Mouse (Mus musculus) heart, adult 2 months (tissue): ENCODE results near the gene Mlh1. TPM values are rescaled to one million over a fixed set of nuclear protein-coding genes. Genes with fewer than 3 reads are reported as not detected.
A peak's percentile ranks its signal among the peaks of the same experiment; 100 is the strongest.

ENCODE experiments used
- DNase-seq, 2 experiments: peaks; one replicate each; pipeline ENCODE4 v3.0.0; 2021
- H3K27ac ChIP-seq: fragments of 200-600 bp; 2 replicates; pipeline ENCODE4 v1.8.1; 2022
- H3K27me3 ChIP-seq: fragments of 200-500 bp; 2 replicates; pipeline ENCODE4 v1.6.1; 2012; ENCODE audit warnings: mild to moderate bottlenecking, low read length, inconsistent platforms, mixed read lengths; ENCODE audit not compliant: control insufficient read depth, insufficient read depth
- H3K36me3 ChIP-seq: fragments of 200-500 bp; 2 replicates; pipeline ENCODE4 v1.6.1; 2012; ENCODE audit warnings: low read length, inconsistent platforms; ENCODE audit not compliant: control insufficient read depth, insufficient read depth
- H3K4me1 ChIP-seq: fragments of 200-500 bp; 2 replicates; pipeline ENCODE4 v1.6.1; 2011; ENCODE audit warnings: low read length; ENCODE audit not compliant: control insufficient read depth, insufficient read depth
- H3K4me3 ChIP-seq: fragments of 200-600 bp; 2 replicates; pipeline ENCODE4 v1.8.1; 2022
- H3K79me2 ChIP-seq: fragments of 200-500 bp; replicated peaks from 2 replicates; pipeline ENCODE4 v1.6.1; 2012; ENCODE audit warnings: mild to moderate bottlenecking, inconsistent platforms, low read length, moderate library complexity, mixed read lengths; ENCODE audit not compliant: control insufficient read depth, insufficient read depth
- H3K9ac ChIP-seq: fragments of 200-500 bp; 2 replicates; pipeline ENCODE4 v1.6.1; 2012; ENCODE audit warnings: low read depth, mild to moderate bottlenecking, control low read depth, inconsistent platforms, low read length, mixed read lengths
- CTCF ChIP-seq: fragments of 200-600 bp; IDR thresholded peaks from 2 replicates; pipeline ENCODE4 v1.8.1; 2022; ENCODE audit warnings: antibody characterized with exemption, mild to moderate bottlenecking, moderate library complexity
- EP300 ChIP-seq: fragments of 200-500 bp; IDR thresholded peaks from 2 replicates; pipeline ENCODE4 v1.6.1; 2011; ENCODE audit warnings: low read depth, low read length, control low read depth; ENCODE audit not compliant: insufficient read depth
- POLR2A ChIP-seq: fragments of 200-500 bp; IDR thresholded peaks from 2 replicates; pipeline ENCODE4 v1.6.1; 2011; ENCODE audit warnings: mild to moderate bottlenecking, low read depth, low read length, control low read depth; ENCODE audit not compliant: insufficient read depth
- WGBS: fragments of 180-500 bp; shearing (Covaris S2); methylation state at CpG from one replicate; pipeline ENCODE4 v1.1.7; 2018; 5-methylcytosine and 5-hydroxymethylcytosine counted together
- intact Hi-C: fragments of 180-260 bp; cut with DNase I; formaldehyde crosslinking; loops from one replicate; pipeline ENCODE4 v1.15.1; 2025
- polyA plus RNA-seq: library from polyadenylated mRNA; depleted of rRNA; stranded (reverse); fragments of >200 nt; gene quantifications from 2 replicates; pipeline ENCODE4 v1.2.3, GENCODE M21; 2012
- total RNA-seq, 2 experiments: library from RNA; stranded (reverse); gene quantifications; 2 replicates each; pipeline ENCODE4 v1.2.3; 2021

The Mlh1 gene
- total and polyA plus RNA-seq, 3 experiments, result 6.1 to 12.6 (median 7.1) TPM

- Histone ChIP-seq H3K4me3 (no peak overlapping the region), H3K4me1 (no peaks in the 10 kb centered on the region; the same call in 1 of the 2 replicates)
- peak; percentile 34 to 43 for DNase-seq
These were observed 43.1 kb downstream of the Mlh1 start for GRCm38 (mm10) chr9:111228446-111228845.

GRCm38 (mm10) chr9:111223406-111223805 lies 48.2 kb downstream of the Mlh1 start:
- Histone ChIP-seq H3K79me2 (no peaks in the 10 kb centered on the region), H3K9ac (no peak overlapping the region), H3K27me3 (no peaks in the 10 kb centered on the region), H3K36me3 (peaks cover 20% of the 10 kb centered on the region), H3K4me1 (no peaks in the 10 kb centered on the region; the same call in 1 of the 2 replicates), H3K4me3 (no peak overlapping the region), H3K27ac (no peak overlapping the region)
- intact Hi-C loops, result no loop called here
- TF ChIP-seq CTCF (no peak), POLR2A (no peak), EP300 (no peak)
- 92% methylated on average over 5 of the region's 5 CpGs for WGBS
- DNase-seq, result no peak

More at GRCm38 (mm10) chr9:111228446-111228845, 43.1 kb downstream of the Mlh1 start:
- Histone ChIP-seq H3K9ac (no peak overlapping the region), H3K36me3 (peaks cover 20% of the 10 kb centered on the region), H3K79me2 (no peaks in the 10 kb centered on the region), H3K27me3 (no peaks in the 10 kb centered on the region), H3K27ac (no peak overlapping the region)
- 41% methylated on average over 5 of the region's 5 CpGs for WGBS
- intact Hi-C loops, result no loop called here
- TF ChIP-seq EP300, result no peak
- TF ChIP-seq CTCF, result no peak
- no peak for TF ChIP-seq POLR2A

GRCm38 (mm10) chr9:111221580-111221979 lies 50.0 kb downstream of the Mlh1 start:
- intact Hi-C loops, result no loop called here
- Histone ChIP-seq H3K4me1 (no peaks in the 10 kb centered on the region), H3K27ac (no peak overlapping the region), H3K36me3 (peaks cover 12% of the 10 kb centered on the region), H3K27me3 (no peaks in the 10 kb centered on the region), H3K79me2 (no peaks in the 10 kb centered on the region), H3K9ac (no peak overlapping the region), H3K4me3 (no peak overlapping the region)
- DNase-seq, result no peak
- TF ChIP-seq CTCF (no peak), POLR2A (no peak), EP300 (no peak)
- WGBS, result 91% methylated on average over 1 of the region's 1 CpGs

- Histone ChIP-seq H3K79me2 (no peaks in the 10 kb centered on the region), H3K36me3 (peaks cover 3% of the 10 kb centered on the region), H3K27ac (no peak overlapping the region), H3K4me1 (no peaks in the 10 kb centered on the region), H3K9ac (no peak overlapping the region), H3K4me3 (no peak overlapping the region), H3K27me3 (no peaks in the 10 kb centered on the region)
- intact Hi-C loops, result no loop called here
- no peak for TF ChIP-seq CTCF
- TF ChIP-seq EP300, result no peak
- no peak for TF ChIP-seq POLR2A
- DNase-seq, result no peak
- WGBS, result 82% methylated on average over 5 of the region's 5 CpGs
These were observed 51.0 kb downstream of the Mlh1 start for GRCm38 (mm10) chr9:111220551-111221080.

- Histone ChIP-seq H3K27me3 (no peaks in the 10 kb centered on the region), H3K4me1 (no peaks in the 10 kb centered on the region), H3K27ac (no peak overlapping the region), H3K4me3 (no peak overlapping the region), H3K79me2 (no peaks in the 10 kb centered on the region), H3K36me3 (peaks cover 2% of the 10 kb centered on the region), H3K9ac (no peak overlapping the region)
- intact Hi-C loops, result no loop called here
- no peak for DNase-seq
- no peak for TF ChIP-seq CTCF
- no peak for TF ChIP-seq EP300
These were observed 55.2 kb downstream of the Mlh1 start for GRCm38 (mm10) chr9:111216424-111216823.

GRCm38 (mm10) chr9:111213501-111213900 lies 58.1 kb downstream of the Mlh1 start:
- Histone ChIP-seq H3K36me3 (peaks cover 2% of the 10 kb centered on the region; the same call in 1 of the 2 replicates), H3K27ac (peak overlapping the region; percentile 8; the same call in 1 of the 2 replicates), H3K27me3 (no peaks in the 10 kb centered on the region), H3K4me3 (no peak overlapping the region), H3K4me1 (no peaks in the 10 kb centered on the region), H3K9ac (no peak overlapping the region), H3K79me2 (no peaks in the 10 kb centered on the region)
- intact Hi-C loops, result no loop called here
- TF ChIP-seq CTCF (no peak), EP300 (no peak), POLR2A (no peak)
- DNase-seq, result peak in 1 of 2 experiments; percentile 24
- 37% methylated on average over 6 of the region's 6 CpGs for WGBS
